8 mouse cellular contexts compared by ENCODE assay signal in genomic region chr10:13500473-13500872, GRCm38 (mm10). TPM values are rescaled to one million over a fixed set of nuclear protein-coding genes. Genes with fewer than 3 reads are reported as not detected.
A peak's percentile ranks its signal among the peaks of the same experiment; 100 is the strongest.
DNase-seq lines count a peak whose midpoint lies in the region; ATAC-seq and TF ChIP-seq lines count a peak whose summit lies in the region.

No protein-coding gene starts in this region.

- peak overlapping the region; percentile 83 for H3K4me3 ChIP-seq in spleen, adult 2 months (ENCODE audit: extremely low read depth, insufficient read depth, insufficient read length)
- peak overlapping the region; percentile 66 for H3K4me3 ChIP-seq in midbrain, embryonic 16.5 days (ENCODE audit: low read depth, low read length)

- no peaks in the 10 kb centered on the region for H3K9me3 ChIP-seq in midbrain, embryonic 16.5 days (replicated peaks; ENCODE audit: control insufficient read depth, low read length, poor library complexity, severe bottlenecking)

- peak; percentile 8 for DNase-seq in adrenal gland, postnatal 10 days
- no peak for DNase-seq in adrenal gland, adult 2 months
- DNase-seq in spleen, adult 2 months (ENCODE audit: low read depth in 1 of 2, low spot score in 2 of 2) = peak in 1 of 2 experiments; percentile 14
- DNase-seq in spleen, postnatal 14 days (ENCODE audit: low spot score in 2 of 2) = no peak
- DNase-seq in large intestine, adult 2 months (ENCODE audit: low read depth, low spot score) = peak; percentile 10
- DNase-seq in right cerebral cortex, postnatal 4 days = no peak
- DNase-seq in gastrocnemius, postnatal 14 days = no peak

- intact Hi-C loops in gastrocnemius, postnatal 14 days (cut with DNase I; ENCODE audit: low total_unique reads) = no loop called here

- TF ChIP-seq CTCF in spleen, adult 2 months (IDR thresholded peaks at IDR 0.05; ENCODE audit: extremely low read depth, insufficient read depth, insufficient read length, insufficient replicate concordance) = no peak

- peak; percentile 16; the same call in 1 of the 2 replicates for ATAC-seq in midbrain, embryonic 16.5 days

- peak overlapping the region; percentile 49 for H3K27ac ChIP-seq in spleen, adult 2 months (ENCODE audit: insufficient read depth, low read length)
- H3K27ac ChIP-seq in midbrain, embryonic 16.5 days (ENCODE audit: low read length) = no peak overlapping the region

- TF ChIP-seq POLR2A in spleen, adult 2 months (IDR thresholded peaks at IDR 0.05; ENCODE audit: low read depth, low read length) = no peak

- peak overlapping the region; percentile 61 for H3K4me2 ChIP-seq in midbrain, embryonic 16.5 days (ENCODE audit: low read length)

- WGBS in spleen, adult 2 months = 19% methylated on average over 9 of the region's 9 CpGs
- WGBS in large intestine, adult 2 months = 39% methylated on average over 9 of the region's 9 CpGs
- WGBS in midbrain, embryonic 16.5 days = 42% methylated on average over 9 of the region's 9 CpGs

- H3K36me3 ChIP-seq in spleen, adult 2 months (ENCODE audit: control insufficient read depth, insufficient read depth, low read length) = peaks cover 2% of the 10 kb centered on the region; the same call in 1 of the 2 replicates
- peaks cover 2% of the 10 kb centered on the region; the same call in 1 of the 2 replicates for H3K36me3 ChIP-seq in midbrain, embryonic 16.5 days (ENCODE audit: control insufficient read depth, insufficient read depth, low read length)

- H3K4me1 ChIP-seq in spleen, adult 2 months (ENCODE audit: control insufficient read depth, insufficient read depth, insufficient read length) = peaks cover 6% of the 10 kb centered on the region; the same call in 1 of the 2 replicates
- peaks cover 10% of the 10 kb centered on the region for H3K4me1 ChIP-seq in midbrain, embryonic 16.5 days (ENCODE audit: control insufficient read depth, insufficient read depth, low read length)

- peak overlapping the region; percentile 79; the same call in 1 of the 2 replicates for H3K9ac ChIP-seq in midbrain, embryonic 16.5 days (ENCODE audit: low read depth, low read length)

- no peaks in the 10 kb centered on the region for H3K27me3 ChIP-seq in spleen, adult 2 months (ENCODE audit: control insufficient read depth, insufficient read depth, low read length)
- no peaks in the 10 kb centered on the region for H3K27me3 ChIP-seq in midbrain, embryonic 16.5 days (ENCODE audit: control insufficient read depth, insufficient read depth, low read depth, low read length)

RNA-seq across cellular contexts. Expression of gene Fuca2, which starts 1.1 kb away (rescaled TPM):
- 10 to 100 TPM; 19.8 to 25.0 TPM for total RNA-seq in adrenal gland, postnatal 10 days (2021)
- total RNA-seq in adrenal gland, adult 2 months (2021) = 10 to 100 TPM; 19.6 to 22.3 TPM
- 8.9 and 11.7 TPM in 2 replicates for polyA plus RNA-seq in adrenal gland, adult 2 months (2012; rRNA removed)
- 11.1 and 12.5 TPM in 2 replicates for polyA plus RNA-seq in spleen, adult 2 months (2012; rRNA removed)
- polyA plus RNA-seq in large intestine, adult 2 months (2012; rRNA removed) = 28.8 and 42.2 TPM in 2 replicates
- polyA plus RNA-seq in midbrain, embryonic 16.5 days (2015; fragmentation: Nextera tagmentation; extraction: Ambion mirVana) = 45.7 and 55.2 TPM in 2 replicates
- total RNA-seq in gastrocnemius, postnatal 14 days (2021) = 10 to 100 TPM; 11.7 to 12.0 TPM

RNA-seq across cellular contexts. Expression of gene Phactr2, which starts 26.3 kb away (rescaled TPM):
- total RNA-seq in adrenal gland, postnatal 10 days (2021) = 10 to 100 TPM; 32.1 to 39.0 TPM
- total RNA-seq in adrenal gland, adult 2 months (2021) = 10 to 100 TPM; 26.8 to 27.2 TPM
- 6.4 and 8.0 TPM in 2 replicates for polyA plus RNA-seq in adrenal gland, adult 2 months (2012; rRNA removed)
- 3.5 and 4.1 TPM in 2 replicates for polyA plus RNA-seq in spleen, adult 2 months (2012; rRNA removed)
- 3.7 and 5.8 TPM in 2 replicates for polyA plus RNA-seq in large intestine, adult 2 months (2012; rRNA removed)
- 7.0 and 7.4 TPM in 2 replicates for polyA plus RNA-seq in midbrain, embryonic 16.5 days (2015; fragmentation: Nextera tagmentation; extraction: Ambion mirVana)
- total RNA-seq in gastrocnemius, postnatal 14 days (2021) = 10 to 100 TPM; 21.3 to 25.7 TPM

RNA-seq across cellular contexts. Expression of gene Adat2, which starts 52.2 kb away (rescaled TPM):
- 1 to 10 TPM; 5.3 to 5.5 TPM for total RNA-seq in adrenal gland, postnatal 10 days (2021)
- total RNA-seq in adrenal gland, adult 2 months (2021) = 1 to 10 TPM; 3.2 to 4.8 TPM
- 1.4 and 1.6 TPM in 2 replicates for polyA plus RNA-seq in adrenal gland, adult 2 months (2012; rRNA removed)
- 2.7 and 2.9 TPM in 2 replicates for polyA plus RNA-seq in spleen, adult 2 months (2012; rRNA removed)
- polyA plus RNA-seq in large intestine, adult 2 months (2012; rRNA removed) = 3.1 and 3.8 TPM in 2 replicates
- 1.1 and 1.4 TPM in 2 replicates for polyA plus RNA-seq in midbrain, embryonic 16.5 days (2015; fragmentation: Nextera tagmentation; extraction: Ambion mirVana)
- 1 to 10 TPM; 3.0 to 3.5 TPM for total RNA-seq in gastrocnemius, postnatal 14 days (2021)

RNA-seq across cellular contexts. Expression of gene Pex3, which starts 52.5 kb away (rescaled TPM):
- 10 to 100 TPM; 51.6 to 54.6 TPM for total RNA-seq in adrenal gland, postnatal 10 days (2021)
- 10 to 100 TPM; 32.2 to 44.4 TPM for total RNA-seq in adrenal gland, adult 2 months (2021)
- 7.3 and 9.2 TPM in 2 replicates for polyA plus RNA-seq in adrenal gland, adult 2 months (2012; rRNA removed)
- polyA plus RNA-seq in spleen, adult 2 months (2012; rRNA removed) = 2.9 and 3.0 TPM in 2 replicates
- 6.3 and 7.1 TPM in 2 replicates for polyA plus RNA-seq in large intestine, adult 2 months (2012; rRNA removed)
- polyA plus RNA-seq in midbrain, embryonic 16.5 days (2015; fragmentation: Nextera tagmentation; extraction: Ambion mirVana) = 29.5 and 34.2 TPM in 2 replicates
- total RNA-seq in gastrocnemius, postnatal 14 days (2021) = 10 to 100 TPM; 12.3 to 12.8 TPM

Comparison
In these comparisons a context has a peak if more than half of its experiments do, and no peak if none do; other contexts are left out.
1. DNase-seq: peak in adrenal gland, postnatal 10 days (single experiment) and large intestine, adult 2 months (single experiment); none in adrenal gland, adult 2 months (single experiment), spleen, postnatal 14 days (0 of 2), right cerebral cortex, postnatal 4 days (single experiment) and gastrocnemius, postnatal 14 days (single experiment).